Mouse (Mus musculus) G1E (cell line): ENCODE data around the gene Gdpd1.

ENCODE experiments used
- CTCF ChIP-seq: IDR thresholded peaks from 2 replicates; pipeline ENCODE4 v1.5.1; 2012; ENCODE audit warnings: low read depth, low read length, inconsistent platforms, mixed read lengths
- GATA1 ChIP-seq: IDR thresholded peaks from 2 replicates; pipeline ENCODE4 v1.6.1; 2012; ENCODE audit warnings: borderline replicate concordance, low read length, inconsistent platforms, mixed read lengths
- POLR2AphosphoS5 ChIP-seq: IDR thresholded peaks from 2 replicates; pipeline ENCODE4 v1.6.1; 2012; ENCODE audit warnings: low read depth, low read length, inconsistent platforms; ENCODE audit not compliant: insufficient replicate concordance
- TAL1 ChIP-seq: conservative IDR thresholded peaks from 2 replicates; pipeline ENCODE4 v1.6.1; 2012; ENCODE audit warnings: low read depth, low read length, inconsistent platforms, mixed read lengths

DNA sequence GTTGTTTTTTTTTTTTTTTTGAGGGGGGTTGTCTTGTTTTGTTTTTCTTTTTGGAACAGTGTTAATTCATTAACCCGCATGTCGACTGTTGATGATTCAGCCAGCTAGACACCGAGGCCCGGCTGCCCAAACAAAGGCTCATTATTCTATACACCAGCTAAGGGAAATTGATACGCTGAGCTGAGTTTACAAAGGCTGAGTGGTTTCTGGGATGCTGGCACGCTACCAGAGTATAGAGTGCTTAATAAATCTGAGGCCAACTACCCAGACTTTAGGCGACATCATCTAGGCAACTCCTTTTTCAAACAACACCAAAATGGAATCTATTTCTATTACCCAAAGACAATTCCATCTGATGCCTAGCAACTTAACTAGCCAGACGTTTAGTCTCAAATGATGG lies 66.5 kb downstream of the Gdpd1 start:
- TF ChIP-seq GATA1 (no peak), CTCF (no peak), TAL1 (no peak), POLR2AphosphoS5 (no peak)
